Comparison of ENCODE assay signal across 13 mouse cellular contexts in genomic region chr2:9955576-9956535, GRCm38 (mm10).
A peak's percentile ranks its signal among the peaks of the same experiment; 100 is the strongest.
DNase-seq lines count a peak whose midpoint lies in the region; ATAC-seq lines count a peak whose summit lies in the region.
"Had no signal": no experiment of that assay in that cellular context is flagged by ENCODE, and none has a peak within 500 bp of the region (broad histone marks: within the 10 kb centered on the region; RNA-seq: fewer than 3 reads in every experiment).

No protein-coding gene starts in this region.

- H3K36me3 ChIP-seq in midbrain, embryonic 10.5 days, result peaks cover 19% of the 10 kb centered on the region
- peaks cover 14% of the 10 kb centered on the region for H3K36me3 ChIP-seq in midbrain, embryonic 14.5 days (ENCODE audit: control insufficient read depth, insufficient read depth, low read length)
- peaks cover 12% of the 10 kb centered on the region for H3K36me3 ChIP-seq in limb, embryonic 10.5 days

- H3K4me1 ChIP-seq in midbrain, embryonic 10.5 days, result peaks cover 17% of the 10 kb centered on the region
- H3K4me1 ChIP-seq in midbrain, embryonic 14.5 days (ENCODE audit: control insufficient read depth, insufficient read depth, low read length), result peaks cover 7% of the 10 kb centered on the region; the same call in 1 of the 2 replicates
- peaks cover 36% of the 10 kb centered on the region for H3K4me1 ChIP-seq in limb, embryonic 10.5 days

- H3K9ac ChIP-seq in midbrain, embryonic 14.5 days (replicated peaks; ENCODE audit: low read length), result no peak overlapping the region
- H3K9ac ChIP-seq: liver, embryonic 12.5 days had no signal

- peak; percentile 19 for DNase-seq in midbrain, embryonic 10.5 days (ENCODE audit: low spot score)
- DNase-seq in midbrain, embryonic 14.5 days, result no peak
- DNase-seq in embryo, embryonic 9.5 days (ENCODE audit: extremely low spot score), result peak; percentile 48
- peak; percentile 47 for DNase-seq in limb, embryonic 10.5 days (ENCODE audit: low spot score)
- DNase-seq in layer of hippocampus, adult 18-20 months (ENCODE audit: low spot score in 2 of 2), result no peak
- DNase-seq in spleen, postnatal 4 days (ENCODE audit: low spot score in 2 of 2), result no peak
- DNase-seq in cerebellum, adult 11-12 months, result no peak
- DNase-seq in testis, postnatal 14 days (ENCODE audit: low spot score), result no peak
- DNase-seq: adrenal gland, postnatal 14 days; heart, postnatal 4 days; kidney, postnatal 4 days; lung, postnatal 36 days had no signal

- no peak overlapping the region for H3K4me3 ChIP-seq in midbrain, embryonic 10.5 days
- H3K4me3 ChIP-seq in midbrain, embryonic 14.5 days (replicated peaks; ENCODE audit: low read depth, low read length), result no peak overlapping the region
- 0 out of 2 replicates have a peak overlapping the region, but pooled peaks have one; percentile 12 for H3K4me3 ChIP-seq in limb, embryonic 10.5 days
- H3K4me3 ChIP-seq: liver, embryonic 12.5 days had no signal

- peak overlapping the region; percentile 28; the same call in 1 of the 2 replicates for H3K27ac ChIP-seq in midbrain, embryonic 10.5 days (replicated peaks)
- no peak overlapping the region for H3K27ac ChIP-seq in midbrain, embryonic 14.5 days (replicated peaks; ENCODE audit: low read depth, low read length)
- peak overlapping the region; percentile 85 for H3K27ac ChIP-seq in limb, embryonic 10.5 days
- H3K27ac ChIP-seq: liver, embryonic 12.5 days had no signal

- ATAC-seq in midbrain, embryonic 14.5 days (ENCODE audit: low FRiP score, low TSS enrichment), result no peak
- ATAC-seq: liver, embryonic 12.5 days had no signal

- no peaks in the 10 kb centered on the region for H3K27me3 ChIP-seq in midbrain, embryonic 10.5 days (ENCODE audit: low read depth, poor library complexity, severe bottlenecking)
- no peaks in the 10 kb centered on the region for H3K27me3 ChIP-seq in midbrain, embryonic 14.5 days (ENCODE audit: control insufficient read depth, insufficient read depth, low read length)
- no peaks in the 10 kb centered on the region for H3K27me3 ChIP-seq in limb, embryonic 10.5 days (ENCODE audit: low read depth, poor library complexity, severe bottlenecking)
- H3K27me3 ChIP-seq: liver, embryonic 12.5 days had no signal

- 49% methylated on average over 9 of the region's 9 CpGs for WGBS in midbrain, embryonic 10.5 days
- WGBS in midbrain, embryonic 14.5 days, result 56% methylated on average over 9 of the region's 9 CpGs
- 50% methylated on average over 9 of the region's 9 CpGs for WGBS in limb, embryonic 10.5 days

- no peak overlapping the region for H3K4me2 ChIP-seq in midbrain, embryonic 14.5 days (ENCODE audit: low read length)
- H3K4me2 ChIP-seq: liver, embryonic 12.5 days had no signal

- no peaks in the 10 kb centered on the region for H3K9me3 ChIP-seq in midbrain, embryonic 10.5 days (replicated peaks)
- no peaks in the 10 kb centered on the region for H3K9me3 ChIP-seq in midbrain, embryonic 14.5 days (ENCODE audit: control insufficient read depth, low read length)
- no peaks in the 10 kb centered on the region for H3K9me3 ChIP-seq in limb, embryonic 10.5 days (replicated peaks)
- H3K9me3 ChIP-seq: liver, embryonic 12.5 days had no signal

Comparison
In these comparisons a context has a peak if more than half of its experiments do, and no peak if none do; other contexts are left out.
1. DNase-seq: peak in midbrain, embryonic 10.5 days (single experiment), embryo, embryonic 9.5 days (single experiment) and limb, embryonic 10.5 days (single experiment); none in midbrain, embryonic 14.5 days (single experiment), layer of hippocampus, adult 18-20 months (0 of 2), spleen, postnatal 4 days (0 of 2), cerebellum, adult 11-12 months (single experiment) and testis, postnatal 14 days (single experiment).